Mouse (Mus musculus) cerebellum, adult 18-20 months (tissue): ENCODE results near the gene Gse1.

Source experiments
- DNase-seq, 2 experiments: peaks; one replicate each; pipeline ENCODE4 v3.0.0; 2021

Gene Gse1

DNA sequence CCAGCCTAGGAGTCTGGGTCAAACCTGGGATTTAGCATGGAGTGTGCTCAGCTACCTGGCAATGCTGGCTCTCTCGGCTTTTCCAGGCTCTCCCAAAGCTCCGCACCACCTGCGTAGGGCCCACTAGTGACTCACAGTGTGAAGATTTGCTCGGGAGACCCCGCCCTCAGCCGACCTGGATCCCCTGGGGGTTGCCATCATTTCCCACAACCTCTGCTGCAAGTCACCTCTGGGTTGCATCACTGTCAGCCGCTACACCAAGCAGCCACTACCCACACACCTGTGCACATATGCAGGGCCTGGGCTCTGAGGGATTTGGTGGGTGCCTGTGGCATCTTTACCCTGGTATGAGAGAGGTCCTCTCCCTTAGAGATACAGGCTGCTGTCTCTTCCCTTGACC lies 239.3 kb downstream of the Gse1 start:
- DNase-seq: no peak

DNA sequence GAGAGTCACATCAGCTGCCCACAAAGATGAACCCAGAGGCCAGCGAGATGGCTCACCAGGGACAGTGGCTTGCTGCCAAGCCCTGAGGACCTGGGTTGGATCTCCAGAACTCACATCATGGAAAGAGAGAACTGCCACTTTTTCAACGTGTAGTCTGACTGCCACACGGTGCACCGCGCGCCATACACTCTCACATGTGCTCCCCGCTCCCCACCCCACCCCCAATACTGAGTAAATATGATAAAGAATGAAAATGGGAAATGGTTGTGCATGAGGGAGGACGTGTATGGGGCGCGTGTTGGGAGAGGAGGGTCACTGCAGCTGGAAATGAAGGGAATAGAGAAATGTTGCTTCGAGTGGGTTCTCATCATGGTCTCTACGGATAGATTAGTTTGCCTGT lies 241.9 kb downstream of the Gse1 start:
- no peak for DNase-seq

DNA sequence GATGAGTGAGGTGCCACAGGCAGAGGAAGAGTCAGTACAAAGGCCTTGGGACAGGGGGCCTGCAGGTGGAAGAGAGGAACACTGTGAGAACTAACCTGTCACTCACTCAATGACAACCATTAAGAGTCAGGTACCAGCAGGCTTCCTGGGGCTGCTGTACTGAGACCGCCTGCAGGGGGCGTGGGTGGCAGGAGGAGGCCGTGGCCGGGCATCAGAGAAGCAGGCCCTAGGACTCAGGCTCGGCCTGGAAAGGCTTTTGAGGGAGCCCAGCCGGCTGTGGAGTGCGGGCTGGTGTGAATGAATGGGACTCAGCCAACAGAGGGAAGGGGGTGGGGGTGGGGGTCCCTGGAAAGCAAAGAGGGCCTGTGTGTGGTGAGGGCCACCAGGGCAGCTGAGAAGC lies 242.9 kb downstream of the Gse1 start:
- DNase-seq: peak; percentile 67

DNA sequence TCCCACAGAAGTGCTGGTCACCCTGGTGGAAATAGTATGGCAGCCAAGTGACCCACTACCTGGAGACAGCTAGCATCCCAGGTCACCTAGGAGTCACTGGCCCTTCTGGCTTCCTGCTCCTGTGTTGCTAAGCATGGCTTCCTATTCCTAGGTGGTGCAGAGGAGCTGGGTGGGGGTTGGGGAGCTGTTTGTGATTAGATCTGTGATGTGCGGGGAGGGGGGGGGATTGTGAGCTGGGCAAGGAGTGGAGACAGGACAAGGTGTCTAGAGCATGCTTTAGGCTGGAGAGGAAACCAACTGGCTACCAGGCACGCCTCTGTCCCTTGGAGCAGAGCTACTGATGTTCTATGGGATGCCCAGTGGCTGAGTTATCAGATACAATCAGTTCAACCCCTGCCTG lies 243.5 kb downstream of the Gse1 start:
- no peak for DNase-seq

DNA sequence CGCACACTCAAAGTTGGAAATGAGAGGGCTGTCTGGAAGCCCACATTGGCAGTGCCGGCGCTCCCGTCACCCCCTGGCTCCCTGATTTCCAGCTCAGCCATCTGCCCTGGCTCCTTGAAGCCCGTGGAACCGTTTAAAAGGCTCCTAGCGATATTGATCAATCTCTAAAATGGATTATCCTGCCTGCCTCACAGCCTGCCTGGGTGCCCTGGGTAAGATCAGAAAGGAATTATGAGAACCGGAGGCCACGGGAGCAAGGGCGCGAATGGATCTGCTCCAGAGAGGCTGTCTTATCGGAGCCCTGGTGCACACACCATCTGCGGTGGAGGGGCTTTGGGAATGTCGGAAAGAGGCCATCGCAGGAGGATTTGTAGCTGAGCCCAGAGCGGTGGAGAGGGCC lies 244.0 kb downstream of the Gse1 start:
- DNase-seq: no peak

DNA sequence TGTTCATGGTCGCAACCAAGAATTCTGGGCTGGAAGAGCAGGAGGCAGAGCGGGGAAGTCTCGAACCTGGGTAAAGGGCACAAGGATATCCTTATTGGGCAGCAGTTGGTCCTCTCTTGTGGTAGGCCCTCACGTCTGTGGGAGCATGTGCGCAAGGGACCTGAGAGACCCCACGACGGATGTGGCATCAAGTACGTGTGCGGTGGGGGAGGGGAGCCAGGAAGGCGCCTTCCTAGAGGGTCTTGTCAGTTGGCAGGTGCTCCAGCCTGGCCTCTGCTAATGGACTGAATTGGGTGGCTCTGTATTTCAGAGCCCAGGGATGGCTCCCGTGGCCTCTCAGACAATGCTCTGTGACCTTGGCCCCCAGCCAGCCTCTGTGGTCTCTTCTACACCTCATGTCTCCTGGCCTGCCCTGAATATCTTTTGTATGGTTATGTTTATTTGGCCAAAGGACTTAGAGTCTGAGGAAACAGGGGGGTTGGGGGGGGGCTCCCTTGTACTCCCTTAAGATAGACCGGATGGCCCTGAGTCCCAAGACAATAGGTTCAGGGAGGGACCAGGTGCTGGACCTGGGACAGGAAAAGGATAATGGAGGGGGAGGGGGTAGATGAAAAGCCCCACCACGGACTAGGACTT lies 245.6 kb downstream of the Gse1 start:
- DNase-seq: no peak

DNA sequence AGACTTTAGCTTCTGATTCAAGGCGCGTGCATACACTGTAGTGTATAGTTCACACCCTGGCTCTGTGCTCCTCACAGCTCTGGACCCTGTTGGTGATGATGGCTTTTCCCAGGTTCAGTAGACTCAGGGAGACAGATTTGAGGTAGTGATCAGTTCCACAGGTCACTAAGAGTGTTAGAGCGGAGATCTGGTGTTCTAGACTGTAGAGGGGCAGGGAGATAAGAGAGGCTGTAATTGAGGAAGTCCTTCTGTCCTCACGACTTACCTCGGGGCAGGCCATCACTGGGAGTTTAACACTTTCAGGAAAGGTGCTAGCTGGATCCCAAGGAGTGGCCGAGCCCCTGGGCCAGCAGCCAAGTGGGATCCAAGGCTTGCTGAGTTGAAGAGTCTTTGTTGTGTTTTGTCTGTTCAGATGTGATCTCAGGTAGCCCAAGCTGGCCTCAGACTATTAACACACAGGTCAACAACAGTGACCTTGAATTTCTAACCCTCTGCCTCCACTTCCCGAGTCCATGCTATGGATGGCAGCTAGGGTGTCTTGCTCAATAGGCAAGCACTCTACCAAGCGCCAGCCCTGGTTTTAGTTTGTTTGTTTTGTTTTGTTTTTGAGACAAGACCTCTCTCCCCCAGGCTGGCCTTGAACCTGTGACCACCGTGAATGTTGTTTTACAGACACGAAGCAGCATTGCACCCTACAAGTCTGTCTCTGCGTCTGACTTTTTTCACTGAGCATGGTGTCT lies 246.4 kb downstream of the Gse1 start:
- no peak for DNase-seq

DNA sequence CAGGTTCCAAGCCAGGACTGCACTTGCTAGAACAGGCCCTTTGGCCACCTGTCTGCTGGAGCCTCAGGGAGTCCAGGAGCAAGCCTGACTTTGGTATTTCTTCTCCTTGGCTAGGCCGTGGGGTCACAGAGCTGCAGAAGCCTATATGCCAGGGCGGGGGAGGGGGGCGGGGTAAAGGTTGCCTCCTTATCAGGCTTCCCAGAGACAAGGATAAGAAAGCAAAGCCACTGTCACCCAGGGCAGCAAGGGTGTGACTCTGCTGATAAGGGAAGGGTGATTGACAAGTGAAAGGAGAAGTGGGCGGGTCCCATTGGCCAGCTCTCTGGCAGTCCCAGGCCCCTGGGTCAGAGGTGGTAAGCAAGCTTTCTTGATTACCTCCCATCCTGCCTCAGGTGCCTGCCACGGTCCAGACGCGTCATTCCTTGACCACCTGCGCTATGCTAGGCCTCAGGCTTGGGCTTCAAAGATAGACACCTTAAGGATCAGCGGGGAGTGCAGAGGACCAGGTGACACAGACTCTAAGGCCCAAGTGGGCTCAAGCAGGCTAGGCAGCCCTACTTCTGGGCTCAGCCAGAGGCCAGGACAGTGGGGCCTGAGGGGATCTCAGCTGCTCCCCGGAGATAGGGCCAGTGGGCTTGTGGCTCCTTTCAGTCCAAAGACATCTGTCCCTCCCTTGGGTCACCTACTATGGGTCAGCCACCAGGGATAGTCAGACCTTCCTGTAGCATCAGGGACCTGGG lies 247.4 kb downstream of the Gse1 start:
- DNase-seq: no peak

DNA sequence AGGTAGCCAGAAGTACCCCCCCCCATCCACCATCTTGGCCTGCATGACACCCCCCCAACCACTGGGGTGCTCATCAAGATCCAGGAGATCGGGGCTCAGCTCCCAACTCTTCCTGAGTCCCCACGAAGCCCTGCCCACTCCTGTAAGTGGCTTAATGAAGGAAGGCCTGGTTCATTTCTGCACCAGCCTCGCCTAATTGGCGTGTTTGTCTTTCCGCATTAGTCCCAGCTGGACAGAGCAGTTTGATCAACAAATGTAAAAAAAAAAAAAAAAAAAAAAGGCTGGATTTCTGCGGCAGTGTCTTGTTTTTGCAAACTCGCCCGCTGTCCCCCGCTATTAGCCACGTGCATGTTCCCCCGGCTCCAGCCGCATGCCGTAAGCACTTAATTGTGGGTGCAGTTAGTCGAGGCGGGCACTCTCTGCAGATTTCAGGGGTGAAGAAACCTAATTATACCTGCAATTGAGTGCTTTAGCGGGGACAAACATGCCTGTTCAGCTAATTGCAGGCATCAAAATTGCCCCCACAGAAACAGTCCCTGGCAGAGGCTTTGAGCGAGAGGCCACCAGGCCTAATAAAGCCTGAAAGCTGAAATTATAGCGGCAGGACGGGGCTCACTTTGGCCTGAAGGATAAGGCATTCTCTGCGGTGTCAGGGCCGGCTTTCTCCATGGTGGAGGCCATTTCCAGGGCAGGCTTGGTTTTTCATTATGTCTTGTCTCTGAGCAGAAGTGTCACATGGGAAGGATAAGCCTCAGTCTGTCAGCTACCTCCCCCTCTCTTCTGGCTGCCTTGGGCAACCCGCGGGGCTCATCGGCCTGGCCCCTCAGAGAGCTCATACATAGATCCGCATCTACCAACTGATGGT lies 248.7 kb downstream of the Gse1 start:
- DNase-seq: no peak

DNA sequence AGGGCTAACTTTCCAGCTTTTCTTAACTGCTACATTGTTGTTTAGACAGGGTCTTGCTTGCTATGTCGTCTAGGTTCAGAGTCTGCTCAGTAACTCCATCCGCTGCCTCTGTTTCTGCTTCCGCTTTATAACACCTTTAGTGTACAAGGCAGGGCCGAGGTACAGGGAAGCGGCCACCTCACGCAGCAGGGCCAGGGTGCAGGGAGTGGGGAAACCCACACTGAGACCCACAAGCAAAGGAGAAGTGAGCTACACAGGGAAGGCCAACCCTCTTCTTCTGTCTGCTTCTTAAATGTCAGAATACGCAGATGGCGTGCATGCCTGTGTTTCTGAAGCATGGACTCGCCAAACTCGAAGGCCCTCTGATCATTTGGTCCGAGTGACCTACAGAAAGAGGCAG lies 250.5 kb downstream of the Gse1 start:
- DNase-seq: no peak

DNA sequence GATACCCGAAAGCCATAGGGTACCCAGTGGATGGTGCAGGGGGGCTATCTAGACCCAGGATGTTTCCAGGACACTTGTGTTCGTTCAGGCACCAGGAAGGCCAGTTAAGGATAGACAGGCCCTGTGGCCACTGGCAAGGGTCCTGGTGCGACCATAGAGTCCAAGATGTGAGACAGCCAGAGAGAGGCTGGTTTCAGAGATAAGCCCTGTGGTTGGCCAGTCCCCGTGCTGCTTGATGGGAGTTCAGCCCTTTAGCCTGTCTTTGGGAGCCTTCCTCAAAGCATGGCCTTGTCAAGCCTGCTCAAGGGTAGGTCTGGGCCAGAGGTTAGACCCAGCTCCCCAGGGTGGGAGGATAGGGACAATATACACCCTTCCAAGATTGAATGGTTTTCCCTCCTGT lies 251.4 kb downstream of the Gse1 start:
- no peak for DNase-seq

DNA sequence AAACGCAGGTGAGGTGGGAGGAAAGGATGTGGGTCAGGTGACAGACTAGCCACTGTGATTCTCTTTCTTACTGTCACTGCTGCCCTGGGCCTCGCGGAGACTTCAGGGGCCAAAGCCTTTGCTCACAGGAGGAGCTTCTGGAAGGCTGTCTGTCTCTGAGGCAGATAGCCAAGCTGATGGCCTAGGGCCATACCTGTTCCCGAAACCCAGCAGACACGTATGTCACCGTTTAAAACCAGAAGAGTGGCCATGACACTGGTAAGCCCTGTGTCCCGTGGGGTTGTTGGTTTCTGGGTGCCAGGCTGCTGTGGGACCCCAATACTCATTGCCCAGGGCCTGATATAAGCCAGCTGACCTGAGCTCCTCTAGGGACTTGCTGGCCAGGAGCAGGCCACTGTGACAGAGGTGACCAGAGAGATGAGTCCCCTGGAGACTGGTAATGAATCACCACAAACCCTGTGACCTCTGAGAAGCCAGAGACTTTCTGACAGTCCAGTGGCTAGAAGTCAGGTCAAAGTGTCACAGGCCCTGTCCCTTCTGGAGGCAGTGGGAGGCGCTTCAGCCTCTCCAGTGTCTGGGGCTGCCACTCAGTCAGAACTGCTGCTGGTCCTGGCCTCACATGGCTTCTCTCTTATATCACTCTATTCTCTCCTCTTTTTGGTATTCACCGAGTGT lies 253.9 kb downstream of the Gse1 start:
- no peak for DNase-seq

DNA sequence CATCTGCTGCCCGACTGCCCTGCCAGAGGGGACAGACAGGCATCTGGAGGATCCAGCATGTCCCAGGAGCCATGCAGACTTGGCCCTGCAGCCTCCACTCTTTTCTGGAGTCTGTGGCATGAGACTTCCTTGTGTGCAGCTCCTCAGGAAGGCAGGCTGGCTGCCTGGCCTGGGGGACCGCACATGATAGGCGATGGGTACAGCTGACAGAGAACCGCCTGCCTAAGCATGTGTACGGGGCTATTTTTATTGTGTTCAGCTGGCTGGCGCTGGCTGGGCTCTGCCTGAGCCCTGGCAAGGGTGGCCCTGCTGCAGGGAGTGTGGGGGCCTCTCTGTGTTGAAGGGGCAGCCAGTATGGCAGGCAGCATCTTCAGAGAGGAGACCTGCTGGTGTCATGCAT lies 256.2 kb downstream of the Gse1 start:
- no peak for DNase-seq

DNA sequence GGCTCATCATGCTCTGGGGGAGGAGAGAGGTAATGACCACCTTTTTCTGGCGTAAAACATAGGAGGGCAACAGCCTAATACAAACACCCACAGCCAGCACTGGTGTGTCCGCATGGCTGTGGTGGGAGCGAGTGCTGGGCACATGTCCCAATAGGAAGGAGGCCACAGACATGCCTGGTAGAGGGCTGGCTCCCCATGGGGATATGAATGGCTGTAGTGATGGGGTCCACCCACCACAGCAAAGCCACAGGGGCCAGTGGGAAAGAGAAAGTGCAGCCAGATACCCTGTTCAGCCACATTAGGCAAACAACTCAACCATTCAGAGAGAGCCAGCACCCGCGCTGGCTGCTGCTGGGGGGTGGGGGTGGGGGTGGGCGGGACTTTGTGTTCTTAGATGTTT lies 256.9 kb downstream of the Gse1 start:
- no peak for DNase-seq

DNA sequence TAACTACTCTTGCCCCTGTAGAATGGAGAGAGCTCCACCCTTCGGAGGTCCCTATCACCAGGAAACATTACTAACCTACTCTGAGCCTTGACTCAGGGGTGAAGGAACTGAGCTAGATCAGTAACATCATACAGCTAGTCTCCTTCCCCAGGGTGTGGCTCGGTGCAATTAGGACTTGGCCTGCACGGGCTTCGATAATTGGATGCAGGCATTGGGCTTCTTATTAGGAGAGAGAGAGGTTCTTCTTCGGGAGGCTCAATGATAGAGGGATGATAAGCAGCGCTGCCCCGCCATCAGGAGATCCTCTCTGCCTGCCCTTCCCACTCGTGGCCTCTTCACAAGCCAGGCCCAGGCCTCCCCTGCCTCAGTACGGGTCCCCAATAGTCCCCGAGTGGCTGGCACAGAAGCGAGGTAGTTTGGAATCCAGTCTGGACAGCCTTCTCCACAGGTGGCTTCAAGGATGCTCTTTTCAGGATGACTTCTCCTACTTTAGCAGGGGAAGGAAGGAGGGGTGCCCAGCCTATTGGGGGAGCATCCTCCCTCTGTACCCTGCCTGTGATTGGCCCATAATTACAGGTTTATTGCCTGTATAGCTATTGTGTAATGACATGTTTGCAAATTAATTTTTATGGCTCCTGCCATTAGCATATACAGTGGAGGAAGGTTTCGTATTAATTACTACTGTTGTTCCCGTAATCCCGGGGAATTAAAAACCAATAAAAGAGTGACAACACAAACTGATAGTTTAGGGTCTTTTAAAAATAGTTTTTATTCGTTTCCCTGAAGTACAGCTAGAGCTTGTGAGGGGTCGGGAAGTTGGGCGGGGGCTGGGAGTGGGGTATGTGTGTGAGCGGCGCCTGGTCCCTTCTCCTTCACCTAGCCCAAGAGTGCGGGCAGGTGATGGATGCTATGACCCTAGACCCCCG lies 257.6 kb downstream of the Gse1 start:
- DNase-seq: no peak

DNA sequence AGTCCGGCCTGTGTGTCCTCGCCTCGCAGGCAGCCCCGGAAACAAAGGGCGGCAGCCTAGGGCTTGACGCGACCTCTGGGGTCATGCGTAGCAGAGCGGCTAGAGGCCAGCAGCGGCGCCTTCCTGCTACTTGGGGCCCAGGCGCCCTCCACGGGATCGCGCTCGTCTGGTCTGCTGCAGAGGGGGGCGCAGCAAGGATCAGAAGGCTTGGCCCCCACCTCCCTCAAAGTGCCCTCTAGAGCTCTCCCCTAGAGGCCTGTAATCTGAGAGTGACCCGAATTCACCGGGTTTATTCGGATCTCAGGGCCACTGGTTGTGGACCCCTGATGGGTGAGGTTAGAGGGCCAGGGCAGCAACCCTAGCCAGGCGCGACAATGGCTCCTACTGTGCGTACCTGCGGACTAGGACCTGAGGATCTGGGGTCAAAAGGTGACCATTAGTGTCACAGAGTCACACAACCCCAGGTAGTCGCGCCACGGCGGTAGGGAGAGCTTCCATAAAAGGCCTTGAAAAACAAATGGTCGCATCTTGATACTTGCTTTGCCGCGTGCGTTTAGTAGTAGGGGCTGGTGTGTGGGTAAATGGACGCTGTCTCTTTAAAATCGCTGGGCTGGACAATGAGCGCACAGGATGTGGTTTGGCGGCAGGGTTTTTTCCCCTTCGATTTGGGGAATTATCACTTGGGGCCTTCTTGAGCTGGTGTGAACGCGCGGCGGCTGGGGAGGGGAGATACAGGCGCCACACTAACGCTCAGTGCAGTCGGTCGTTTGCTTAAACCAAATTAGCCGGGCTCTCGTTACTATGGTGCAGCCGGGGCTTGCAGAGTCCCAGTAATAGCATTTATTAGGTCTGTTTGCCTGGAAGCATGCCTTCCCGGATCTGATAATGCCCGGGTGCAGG lies 258.5 kb downstream of the Gse1 start:
- DNase-seq: peak; percentile 53 to 65

DNA sequence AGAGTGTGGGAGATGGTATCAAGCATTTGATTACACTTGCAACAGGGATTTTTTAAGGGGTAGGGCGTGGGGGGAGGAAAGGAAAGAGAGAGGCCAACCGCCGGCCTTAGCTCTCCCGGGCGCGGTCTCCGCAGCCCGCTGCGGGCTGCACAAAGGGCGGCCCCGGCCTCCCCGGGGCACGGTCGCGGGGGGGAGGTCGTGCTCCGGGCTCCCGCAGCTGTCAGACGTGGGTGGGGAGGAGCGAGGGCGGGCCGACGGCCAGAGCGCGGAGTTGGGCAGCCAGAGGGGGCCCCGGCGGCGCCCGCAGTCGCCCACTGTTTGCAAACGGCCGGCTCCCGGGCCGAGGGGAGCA lies 259.1 kb downstream of the Gse1 start:
- peak in 1 of 2 experiments; percentile 39 for DNase-seq

DNA sequence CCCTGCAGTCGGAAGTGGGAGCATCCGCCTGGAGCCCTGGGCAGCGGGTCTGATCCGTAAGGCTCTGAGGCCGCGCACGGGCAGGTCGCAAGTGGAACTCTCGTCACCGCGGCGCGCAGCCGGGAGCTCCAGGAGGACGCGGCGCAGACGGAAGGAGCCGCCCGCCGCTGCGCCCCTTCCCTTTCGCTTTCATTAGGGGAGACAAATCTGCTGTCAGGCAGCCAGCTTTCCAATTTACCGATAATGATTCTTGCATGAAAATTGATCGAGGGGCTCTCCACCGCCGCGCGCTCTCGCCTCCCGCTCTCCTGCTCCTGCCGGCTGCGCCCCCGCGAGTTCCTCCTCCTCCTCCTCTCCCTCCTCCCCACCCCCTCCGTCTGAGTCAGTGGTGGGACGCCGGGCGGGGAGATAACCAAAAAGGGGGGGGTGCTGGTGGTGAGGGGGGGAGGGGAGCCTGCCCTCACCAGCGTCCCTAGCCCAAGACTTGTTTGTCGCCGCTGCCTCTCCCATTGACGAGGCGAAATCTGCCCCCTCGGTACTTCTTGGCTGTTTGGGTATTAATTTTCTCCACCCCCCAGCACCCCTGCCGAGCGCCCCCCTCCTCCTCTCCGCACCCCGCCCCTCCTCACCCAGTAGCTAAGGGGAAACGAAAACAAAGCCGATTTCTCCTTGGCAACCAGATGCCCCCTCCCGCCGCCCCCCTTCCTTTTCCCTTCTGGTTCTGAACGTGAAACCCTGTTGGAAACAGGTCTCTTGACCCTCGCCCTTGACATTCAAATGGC lies 259.7 kb downstream of the Gse1 start:
- peak; percentile 65 to 76 for DNase-seq

DNA sequence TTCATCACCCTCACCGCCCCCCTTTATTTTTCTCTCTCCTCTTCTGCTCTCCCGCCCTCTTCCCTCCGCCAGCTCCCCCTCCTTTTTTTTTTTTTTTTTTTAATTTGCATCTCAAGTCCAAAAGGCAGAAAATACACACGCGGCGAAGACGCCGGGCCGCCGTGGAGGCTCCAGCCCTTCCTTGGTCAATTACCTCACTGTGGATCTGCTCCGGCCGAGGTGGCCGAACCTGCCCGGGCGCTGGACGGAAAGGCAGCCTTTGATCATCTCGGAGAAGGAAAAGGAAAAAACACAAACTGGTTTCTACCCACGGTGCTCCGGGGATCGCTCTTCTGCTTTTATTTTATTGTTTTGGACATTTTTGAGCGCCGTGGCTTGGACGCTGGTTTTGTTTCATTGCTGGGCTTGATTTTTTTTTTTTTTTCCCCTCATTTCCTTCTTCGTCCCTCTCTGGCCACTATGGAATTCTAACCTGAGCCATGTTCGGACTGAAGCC lies 260.4 kb downstream of the Gse1 start:
- peak; percentile 48 to 66 for DNase-seq
